Mouse (Mus musculus): ENCODE data around the gene Bzw1. TPM values are rescaled to one million over a fixed set of nuclear protein-coding genes. Genes with fewer than 3 reads are reported as not detected.

Gene Bzw1
- total and polyA plus RNA-seq, 3 experiments = 199 to 268 (median 242) TPM

- no peaks in the 10 kb centered on the region for H3K79me2 ChIP-seq (ENCODE audit: control insufficient read depth, insufficient read depth, low read length, poor library complexity)
- H3K27ac ChIP-seq (ENCODE audit: control insufficient read depth, low read depth, low read length) = no peak overlapping the region
- no peaks in the 10 kb centered on the region for H3K9me3 ChIP-seq (replicated peaks; ENCODE audit: insufficient read depth, low read length)
- no peak overlapping the region for H3K4me3 ChIP-seq (ENCODE audit: control insufficient read depth in 1 of 2, insufficient read depth in 1 of 2, low read depth in 2 of 2, low read length in 2 of 2)
- no peaks in the 10 kb centered on the region for H3K4me1 ChIP-seq (ENCODE audit: control insufficient read depth in 1 of 2, insufficient read depth in 2 of 2, low read length in 2 of 2)
- no peaks in the 10 kb centered on the region for H3K27me3 ChIP-seq (ENCODE audit: control insufficient read depth in 1 of 2, insufficient read depth in 2 of 2, low read length in 2 of 2)
- no peak for DNase-seq (ENCODE audit: low read depth, low spot score)
- no peak for TF ChIP-seq ZKSCAN1 (IDR thresholded peaks at IDR 0.05; ENCODE audit: low read depth, low read length)
- H3K9ac ChIP-seq (ENCODE audit: control insufficient read depth, low read depth, low read length, poor library complexity, severe bottlenecking) = no peak overlapping the region
- peaks cover 0 to 21% of the 10 kb centered on the region in 2 experiments; a peak in 2 of 4 replicates for H3K36me3 ChIP-seq (ENCODE audit: control insufficient read depth in 1 of 2, insufficient read depth in 2 of 2, low read length in 2 of 2)
Observed at GRCm38 (mm10) chr1:58407321-58407720, 14.6 kb downstream of the Bzw1 start.

DNA sequence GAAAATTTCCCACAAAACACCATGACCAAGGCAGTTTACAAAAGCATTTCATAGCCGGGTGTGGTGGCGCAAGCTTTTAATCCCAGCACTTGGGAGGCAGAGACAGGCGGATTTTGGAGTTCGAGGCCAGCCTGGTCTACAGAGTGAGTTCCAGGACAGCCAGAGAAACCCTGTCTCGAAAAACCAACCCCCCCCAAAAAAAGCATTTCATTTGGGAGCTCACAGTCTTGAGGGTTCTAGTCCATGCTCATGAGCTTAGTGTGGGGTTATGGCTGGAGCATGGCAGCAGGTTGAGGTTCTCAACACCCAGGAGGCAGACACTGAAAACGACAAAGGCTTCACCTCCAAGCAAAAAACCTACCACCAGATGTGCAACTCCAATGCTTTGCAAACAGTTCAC lies 15.4 kb downstream of the Bzw1 start:
- H3K27ac ChIP-seq (ENCODE audit: control insufficient read depth, low read depth, low read length) = no peak overlapping the region
- peaks cover 0 to 24% of the 10 kb centered on the region in 2 experiments; a peak in 2 of 4 replicates for H3K36me3 ChIP-seq (ENCODE audit: control insufficient read depth in 1 of 2, insufficient read depth in 2 of 2, low read length in 2 of 2)
- H3K9me3 ChIP-seq (replicated peaks; ENCODE audit: insufficient read depth, low read length) = no peaks in the 10 kb centered on the region
- no peaks in the 10 kb centered on the region for H3K4me1 ChIP-seq (ENCODE audit: control insufficient read depth in 1 of 2, insufficient read depth in 2 of 2, low read length in 2 of 2)
- peak; percentile 25 for DNase-seq (ENCODE audit: low read depth, low spot score)
- no peak for TF ChIP-seq MEF2A (IDR thresholded peaks at IDR 0.05; ENCODE audit: extremely low read depth, insufficient replicate concordance, low read depth, low read length, poor library complexity, severe bottlenecking)
- TF ChIP-seq ZNF384 (IDR thresholded peaks at IDR 0.05; ENCODE audit: low read depth, low read length) = no peak
- TF ChIP-seq JUND (IDR thresholded peaks at IDR 0.05; ENCODE audit: low read depth, low read length) = no peak
- no peak for TF ChIP-seq CTCF (IDR thresholded peaks at IDR 0.05 in 2 of 3, conservative IDR thresholded peaks at IDR 0.05 in 1 of 3; ENCODE audit: control insufficient read depth in 1 of 3, insufficient read depth in 1 of 3, low read depth in 2 of 3, low read length in 3 of 3, poor library complexity in 1 of 3, severe bottlenecking in 1 of 3)
- no peak for TF ChIP-seq MXI1 (IDR thresholded peaks at IDR 0.05; ENCODE audit: low read depth, low read length)
- no peak for TF ChIP-seq CHD1 (IDR thresholded peaks at IDR 0.05; ENCODE audit: low read depth, low read length)
- no peak for TF ChIP-seq EP300 (IDR thresholded peaks at IDR 0.05; ENCODE audit: low read depth in 1 of 2, low read length in 2 of 2)
- TF ChIP-seq UBTF (IDR thresholded peaks at IDR 0.05; ENCODE audit: borderline replicate concordance, insufficient read depth, low read depth, low read length) = no peak
- no peak; a peak in 1 of 4 replicates for TF ChIP-seq POLR2A (IDR thresholded peaks at IDR 0.05; ENCODE audit: control insufficient read depth in 1 of 2, insufficient read depth in 1 of 2, low read depth in 1 of 2, low read length in 2 of 2, poor library complexity in 1 of 2)
- TF ChIP-seq CHD2 (IDR thresholded peaks at IDR 0.05; ENCODE audit: low read length) = no peak
- TF ChIP-seq BHLHE40 (IDR thresholded peaks at IDR 0.05; ENCODE audit: borderline replicate concordance, low read depth, low read length) = no peak
- H3K4me3 ChIP-seq (ENCODE audit: control insufficient read depth in 1 of 2, insufficient read depth in 1 of 2, low read depth in 2 of 2, low read length in 2 of 2) = no peak overlapping the region
- no peaks in the 10 kb centered on the region for H3K79me2 ChIP-seq (ENCODE audit: control insufficient read depth, insufficient read depth, low read length, poor library complexity)
- H3K27me3 ChIP-seq (ENCODE audit: control insufficient read depth in 1 of 2, insufficient read depth in 2 of 2, low read length in 2 of 2) = no peaks in the 10 kb centered on the region
- H3K9ac ChIP-seq (ENCODE audit: control insufficient read depth, low read depth, low read length, poor library complexity, severe bottlenecking) = no peak overlapping the region

DNA sequence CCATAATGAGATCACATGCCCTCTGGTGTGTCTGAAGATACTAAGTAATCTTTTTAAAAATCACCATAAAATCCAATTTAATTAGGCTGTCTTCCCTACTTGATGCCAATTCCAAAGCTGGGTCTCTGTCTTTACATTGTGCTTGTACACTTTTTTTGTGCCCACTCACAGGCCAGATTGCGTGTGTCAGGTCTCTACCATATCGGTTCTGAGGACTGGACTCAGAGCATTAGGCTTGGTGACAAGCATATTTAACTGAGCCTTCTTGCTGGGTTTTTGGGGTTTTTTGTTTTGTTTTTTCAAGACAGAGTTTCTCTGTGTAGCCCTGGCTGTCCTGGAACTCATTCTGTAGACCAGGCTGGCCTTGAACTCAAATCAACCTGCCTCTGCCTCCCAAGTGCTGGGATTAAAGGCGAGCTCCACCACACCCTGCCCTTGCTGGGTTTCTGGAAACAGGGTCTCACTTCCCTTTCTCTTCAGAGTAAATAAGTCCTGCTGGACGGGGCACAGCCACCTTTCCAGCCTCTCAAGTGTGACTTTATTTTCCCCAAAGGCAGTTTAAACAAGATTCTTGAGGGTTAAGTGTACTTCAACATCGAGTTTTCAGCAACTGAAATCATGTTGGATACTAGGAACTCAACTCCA lies 17.0 kb downstream of the Bzw1 start:
- H3K36me3 ChIP-seq (ENCODE audit: control insufficient read depth in 1 of 2, insufficient read depth in 2 of 2, low read length in 2 of 2) = peaks cover 0 to 27% of the 10 kb centered on the region in 2 experiments; a peak in 2 of 4 replicates
- H3K4me3 ChIP-seq (ENCODE audit: control insufficient read depth in 1 of 2, insufficient read depth in 1 of 2, low read depth in 2 of 2, low read length in 2 of 2) = no peak overlapping the region
- H3K79me2 ChIP-seq (ENCODE audit: control insufficient read depth, insufficient read depth, low read length, poor library complexity) = no peaks in the 10 kb centered on the region
- H3K9ac ChIP-seq (ENCODE audit: control insufficient read depth, low read depth, low read length, poor library complexity, severe bottlenecking) = no peak overlapping the region
- H3K27ac ChIP-seq (ENCODE audit: control insufficient read depth, low read depth, low read length) = no peak overlapping the region
- H3K27me3 ChIP-seq (ENCODE audit: control insufficient read depth in 1 of 2, insufficient read depth in 2 of 2, low read length in 2 of 2) = no peaks in the 10 kb centered on the region
- TF ChIP-seq TBP (IDR thresholded peaks at IDR 0.05; ENCODE audit: low read depth, low read length) (no peak), RCOR1 (IDR thresholded peaks at IDR 0.05; ENCODE audit: low read depth, low read length) (no peak), GATA1 (IDR thresholded peaks at IDR 0.05; ENCODE audit: low read depth, low read length) (no peak), ETS1 (IDR thresholded peaks at IDR 0.05; ENCODE audit: low read depth, low read length) (no peak), JUND (IDR thresholded peaks at IDR 0.05; ENCODE audit: low read depth, low read length) (no peak), ZC3H11A (IDR thresholded peaks at IDR 0.05; ENCODE audit: low read depth, low read length) (no peak)
- no peaks in the 10 kb centered on the region for H3K4me1 ChIP-seq (ENCODE audit: control insufficient read depth in 1 of 2, insufficient read depth in 2 of 2, low read length in 2 of 2)
- peak; percentile 26 for DNase-seq (ENCODE audit: low read depth, low spot score)
- no peaks in the 10 kb centered on the region for H3K9me3 ChIP-seq (replicated peaks; ENCODE audit: insufficient read depth, low read length)
